Mouse (Mus musculus) intestine, embryonic 14.5 days (tissue): ENCODE data around the gene Cxcr2. TPM values are rescaled to one million over a fixed set of nuclear protein-coding genes. Genes with fewer than 3 reads are reported as not detected.

Experiments
- ATAC-seq: fragments of 200-750 bp; cut with Nextera tagmentation; replicated peaks from 2 replicates; pipeline ENCODE4 v1.8.0; 2017; ENCODE audit warnings: low read depth, moderate number of reproducible peaks, moderate TSS enrichment, moderate library complexity; ENCODE audit not compliant: low FRiP score, low TSS enrichment
- DNase-seq: peaks from one replicate; pipeline ENCODE4 v3.0.0-alpha.2; 2018; ENCODE audit warnings: low spot score
- H3K27ac ChIP-seq: fragments of 300-500 bp; sonication (generic); 2 replicates; pipeline ENCODE4 v1.5.1; 2014; ENCODE audit warnings: low read depth, mild to moderate bottlenecking, control low read depth
- H3K27me3 ChIP-seq: fragments of 300-500 bp; sonication (generic); replicated peaks from 2 replicates; pipeline ENCODE4 v1.6.1; 2014; ENCODE audit warnings: low read length, control low read depth; ENCODE audit not compliant: control insufficient read depth, insufficient read depth
- H3K36me3 ChIP-seq: fragments of 300-500 bp; sonication (generic); 2 replicates; pipeline ENCODE4 v1.6.1; 2014; ENCODE audit warnings: low read length, control low read depth; ENCODE audit not compliant: control insufficient read depth, insufficient read depth
- H3K4me1 ChIP-seq: fragments of 300-500 bp; sonication (generic); replicated peaks from 2 replicates; pipeline ENCODE4 v1.6.1; 2014; ENCODE audit warnings: low read length, control low read depth, mixed read lengths; ENCODE audit not compliant: control insufficient read depth, insufficient read depth
- H3K4me2 ChIP-seq: fragments of 300-500 bp; sonication (generic); 2 replicates; pipeline ENCODE4 v1.6.1; 2014; ENCODE audit warnings: low read length
- H3K4me3 ChIP-seq: fragments of 300-500 bp; sonication (generic); 2 replicates; pipeline ENCODE4 v1.5.1; 2014; ENCODE audit warnings: low read depth, low read length, control low read depth, mixed read lengths
- H3K9ac ChIP-seq: fragments of 300-500 bp; sonication (generic); 2 replicates; pipeline ENCODE4 v1.6.1; 2014; ENCODE audit warnings: mild to moderate bottlenecking, low read length
- H3K9me3 ChIP-seq: fragments of 300-500 bp; sonication (generic); 2 replicates; pipeline ENCODE4 v1.6.1; 2016; ENCODE audit warnings: low read length, control low read depth; ENCODE audit not compliant: control insufficient read depth
- WGBS: fragments of 180-500 bp; shearing (Covaris S2); extraction: QIAGEN DNeasy Blood & Tissue Kit; methylation state at CpG from one replicate; pipeline ENCODE4 v1.1.7; 2014; 5-methylcytosine and 5-hydroxymethylcytosine counted together
- polyA plus RNA-seq: library from polyadenylated mRNA; unstranded; fragments of >200 nt; fragmentation: Nextera tagmentation; extraction: Ambion mirVana; gene quantifications from 2 replicates; pipeline ENCODE4 v1.2.1, GENCODE M21; 2014

Gene Cxcr2
- polyA plus RNA-seq, result 0.15 and 0.19 TPM in 2 replicates

- H3K9ac ChIP-seq, result no peak within 1 kb of the TSS
- no peak for DNase-seq
- H3K4me3 ChIP-seq, result no peak within 1 kb of the TSS
Measured at GRCm38 (mm10) chr1:74153461-74154184, at the start of gene Cxcr2. Gene Cxcr2 (plus strand): TSS chr1:74153989.

GRCm38 (mm10) chr1:74105660-74106059 lies 48.1 kb upstream of the Cxcr2 start:
- no peak overlapping the region for H3K4me3 ChIP-seq
- DNase-seq, result no peak
- no peak overlapping the region for H3K27ac ChIP-seq
- no peak overlapping the region for H3K9ac ChIP-seq
- no peaks in the 10 kb centered on the region for H3K36me3 ChIP-seq
- ATAC-seq, result no peak
- peaks cover 2% of the 10 kb centered on the region; the same call in 1 of the 2 replicates for H3K27me3 ChIP-seq
- no peak overlapping the region for H3K4me2 ChIP-seq
- no peaks in the 10 kb centered on the region for H3K9me3 ChIP-seq
- WGBS, result 81% methylated on average over 4 of the region's 4 CpGs
- peaks cover 14% of the 10 kb centered on the region for H3K4me1 ChIP-seq

More at GRCm38 (mm10) chr1:74153461-74154184, at the start of gene Cxcr2:
- no peaks in the 10 kb centered on the region for H3K27me3 ChIP-seq
- H3K36me3 ChIP-seq, result no peaks in the 10 kb centered on the region
- no peak within 1 kb of the TSS for H3K27ac ChIP-seq
- no peak for ATAC-seq
- 64% methylated on average over 8 of the region's 8 CpGs for WGBS
- no peaks in the 10 kb centered on the region for H3K9me3 ChIP-seq
- 0 out of 2 replicates have a peak, but pooled peaks cover 3% of the 10 kb centered on the region for H3K4me1 ChIP-seq
- H3K4me2 ChIP-seq, result no peak within 1 kb of the TSS

GRCm38 (mm10) chr1:74106214-74106613 lies 47.6 kb upstream of the Cxcr2 start:
- ATAC-seq, result no peak
- Histone ChIP-seq H3K4me2 (no peak overlapping the region), H3K9me3 (no peaks in the 10 kb centered on the region), H3K4me1 (peaks cover 14% of the 10 kb centered on the region), H3K9ac (no peak overlapping the region), H3K36me3 (no peaks in the 10 kb centered on the region), H3K27ac (no peak overlapping the region), H3K27me3 (no peaks in the 10 kb centered on the region), H3K4me3 (no peak overlapping the region)
- WGBS, result 66% methylated on average over 6 of the region's 6 CpGs
- DNase-seq, result no peak

GRCm38 (mm10) chr1:74107931-74108618 lies 45.7 kb upstream of the Cxcr2 start:
- DNase-seq (no peak), ATAC-seq (no peak)
- no peaks in the 10 kb centered on the region for H3K36me3 ChIP-seq
- WGBS, result 85% methylated on average over 5 of the region's 5 CpGs
- H3K9ac ChIP-seq, result no peak overlapping the region
- H3K27ac ChIP-seq, result no peak overlapping the region
- no peaks in the 10 kb centered on the region for H3K9me3 ChIP-seq
- H3K27me3 ChIP-seq, result no peaks in the 10 kb centered on the region
- H3K4me1 ChIP-seq, result peaks cover 17% of the 10 kb centered on the region
- no peak overlapping the region for H3K4me2 ChIP-seq
- H3K4me3 ChIP-seq, result no peak overlapping the region

- ATAC-seq (no peak), DNase-seq (no peak)
- peaks cover 4% of the 10 kb centered on the region for H3K4me1 ChIP-seq
- 59% methylated on average over 2 of the region's 2 CpGs for WGBS
- H3K9ac ChIP-seq, result no peak overlapping the region
- H3K36me3 ChIP-seq, result no peaks in the 10 kb centered on the region
- no peak overlapping the region for H3K27ac ChIP-seq
- no peaks in the 10 kb centered on the region for H3K27me3 ChIP-seq
- H3K9me3 ChIP-seq, result no peaks in the 10 kb centered on the region
- no peak overlapping the region for H3K4me2 ChIP-seq
- no peak overlapping the region for H3K4me3 ChIP-seq
Measured at GRCm38 (mm10) chr1:74109670-74110069, 44.1 kb upstream of the Cxcr2 start.

GRCm38 (mm10) chr1:74110932-74111695 lies 42.7 kb upstream of the Cxcr2 start:
- Histone ChIP-seq H3K4me1 (peaks cover 4% of the 10 kb centered on the region), H3K9ac (no peak overlapping the region), H3K27ac (no peak overlapping the region), H3K4me2 (no peak overlapping the region), H3K27me3 (no peaks in the 10 kb centered on the region), H3K9me3 (no peaks in the 10 kb centered on the region), H3K36me3 (no peaks in the 10 kb centered on the region), H3K4me3 (no peak overlapping the region)
- ATAC-seq (no peak), DNase-seq (no peak)
- 25% methylated on average over 8 of the region's 8 CpGs for WGBS

GRCm38 (mm10) chr1:74111696-74112030 lies 42.1 kb upstream of the Cxcr2 start:
- ATAC-seq (no peak), DNase-seq (no peak)
- no peak overlapping the region for H3K4me2 ChIP-seq

GRCm38 (mm10) chr1:74113071-74113470 lies 40.7 kb upstream of the Cxcr2 start:
- Histone ChIP-seq H3K4me1 (peaks cover 4% of the 10 kb centered on the region), H3K4me3 (no peak overlapping the region), H3K36me3 (no peaks in the 10 kb centered on the region), H3K4me2 (no peak overlapping the region), H3K9me3 (no peaks in the 10 kb centered on the region), H3K9ac (no peak overlapping the region), H3K27me3 (no peaks in the 10 kb centered on the region), H3K27ac (no peak overlapping the region)
- WGBS, result 42% methylated on average over 3 of the region's 3 CpGs
- no peak for DNase-seq
- no peak for ATAC-seq

More at GRCm38 (mm10) chr1:74111696-74112030, 42.1 kb upstream of the Cxcr2 start:
- Histone ChIP-seq H3K4me1 (peaks cover 4% of the 10 kb centered on the region), H3K27me3 (no peaks in the 10 kb centered on the region), H3K9me3 (no peaks in the 10 kb centered on the region), H3K4me3 (no peak overlapping the region), H3K9ac (no peak overlapping the region), H3K36me3 (no peaks in the 10 kb centered on the region), H3K27ac (no peak overlapping the region)
- WGBS, result 45% methylated on average over 6 of the region's 6 CpGs
